Mouse (Mus musculus) thymus, adult 2 months (tissue): Measurements from ENCODE around the gene Galnt15.

Source experiments
- CTCF ChIP-seq: fragments of 200-500 bp; IDR thresholded peaks from 2 replicates; pipeline ENCODE4 v1.5.1; 2012; ENCODE audit warnings: mild to moderate bottlenecking, control low read depth, low read length, moderate library complexity, borderline replicate concordance; ENCODE audit not compliant: control insufficient read depth, poor library complexity, insufficient read depth; ENCODE audit errors: extremely low read depth
- POLR2A ChIP-seq: fragments of 200-500 bp; IDR thresholded peaks from 2 replicates; pipeline ENCODE4 v1.6.1; 2012; ENCODE audit warnings: mild to moderate bottlenecking, low read length, control low read depth, moderate library complexity; ENCODE audit not compliant: control insufficient read depth, poor library complexity, insufficient read depth; ENCODE audit errors: extremely low read depth

DNA sequence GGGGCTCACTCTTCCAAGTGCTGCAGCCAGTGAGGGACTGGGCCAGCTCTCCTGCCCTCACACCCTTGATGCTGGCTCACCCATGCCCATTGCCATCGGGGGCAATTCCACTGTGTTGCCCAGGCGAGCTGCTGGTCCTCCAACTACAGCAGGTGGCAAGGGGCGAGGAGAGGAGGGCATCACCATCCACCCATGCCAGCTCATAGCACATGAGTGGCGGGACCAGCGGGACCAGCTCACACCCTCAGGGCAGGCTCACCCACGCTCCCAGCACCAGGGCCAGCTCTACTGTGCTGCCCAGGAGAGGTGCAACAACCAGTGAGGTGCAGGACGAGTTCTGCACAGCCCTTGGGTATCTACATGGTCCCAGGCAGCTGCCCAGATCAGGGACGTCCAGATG is 9.7 kb upstream of the Galnt15 start:
- TF ChIP-seq CTCF (no peak), POLR2A (no peak)
